Comparison of ENCODE assay signal across 16 mouse cellular contexts in genomic region chr3:107831875-107832554, GRCm38 (mm10). TPM values are rescaled to one million over a fixed set of nuclear protein-coding genes. Genes with fewer than 3 reads are reported as not detected.
A peak's percentile ranks its signal among the peaks of the same experiment; 100 is the strongest.
DNase-seq lines count a peak whose midpoint lies in the region; ATAC-seq and TF ChIP-seq lines count a peak whose summit lies in the region.
"Had no signal": no experiment of that assay in that cellular context is flagged by ENCODE, and none has a peak within 500 bp of the region (broad histone marks: within the 10 kb centered on the region; RNA-seq: fewer than 3 reads in every experiment).

No protein-coding gene starts in this region.

- TF ChIP-seq CTCF in heart, adult 2 months (IDR thresholded peaks at IDR 0.05), result no peak

- DNase-seq in cerebellum, adult 8-10 months, result no peak
- DNase-seq in heart, adult 2 months, result peak in 1 of 2 experiments; percentile 60
- DNase-seq in ovary, adult 18-20 months (ENCODE audit: low spot score), result peak; percentile 36
- no peak for DNase-seq in ovary, postnatal 36 days (ENCODE audit: low spot score)
- DNase-seq in testis, postnatal 14 days (ENCODE audit: low spot score), result peak; percentile 58
- no peak for DNase-seq in frontal cortex, postnatal 25 days (ENCODE audit: low spot score in 2 of 2)
- DNase-seq: adrenal gland, adult 8-10 months; kidney, adult 2 months; lung, adult 18-20 months; thymus, postnatal 36 days had no signal

- no peak for TF ChIP-seq EP300 in heart, adult 2 months (IDR thresholded peaks at IDR 0.05; ENCODE audit: insufficient read depth, low read depth, low read length)

- peak overlapping the region; percentile 31; the same call in 1 of the 2 replicates for H3K27ac ChIP-seq in heart, adult 2 months
- no peak overlapping the region for H3K27ac ChIP-seq in heart, embryonic 11.5 days (ENCODE audit: low read depth, low read length)
- H3K27ac ChIP-seq: hindbrain, embryonic 15.5 days; limb, embryonic 13.5 days had no signal

- intact Hi-C loops in heart, adult 2 months (cut with DNase I), result no loop called here

- no peaks in the 10 kb centered on the region for H3K79me2 ChIP-seq in heart, adult 2 months (replicated peaks; ENCODE audit: control insufficient read depth, insufficient read depth, low read length)

- H3K9ac ChIP-seq in heart, adult 2 months (ENCODE audit: low read depth, low read length), result no peak overlapping the region
- no peak overlapping the region for H3K9ac ChIP-seq in heart, embryonic 11.5 days (ENCODE audit: low read depth, low read length)
- H3K9ac ChIP-seq: hindbrain, embryonic 15.5 days; limb, embryonic 13.5 days had no signal

- ATAC-seq in cerebellum, adult (ENCODE audit: insufficient number of reproducible peaks, low FRiP score, low TSS enrichment), result 0 out of 2 replicates have a peak, but pooled peaks have one; percentile 18
- no peak for ATAC-seq in heart, embryonic 11.5 days (replicated peaks; ENCODE audit: insufficient number of reproducible peaks, low FRiP score, low TSS enrichment)

- H3K4me2 ChIP-seq in heart, embryonic 11.5 days, result no peak overlapping the region
- H3K4me2 ChIP-seq: hindbrain, embryonic 15.5 days; limb, embryonic 13.5 days had no signal

- H3K9me3 ChIP-seq in heart, embryonic 11.5 days (replicated peaks; ENCODE audit: control insufficient read depth, low read length), result no peaks in the 10 kb centered on the region
- H3K9me3 ChIP-seq: hindbrain, embryonic 15.5 days; limb, embryonic 13.5 days had no signal

- 57% methylated on average over 10 of the region's 10 CpGs for WGBS in heart, adult 2 months
- 55% methylated on average over 10 of the region's 10 CpGs for WGBS in heart, embryonic 11.5 days (ENCODE audit: insufficient replicate concordance)

- peaks cover 13% of the 10 kb centered on the region for H3K4me1 ChIP-seq in heart, adult 2 months (ENCODE audit: control insufficient read depth, insufficient read depth, low read length)
- H3K4me1 ChIP-seq in heart, embryonic 11.5 days (ENCODE audit: control insufficient read depth, insufficient read depth, low read length), result peaks cover 14% of the 10 kb centered on the region

- no peaks in the 10 kb centered on the region for H3K36me3 ChIP-seq in heart, adult 2 months (ENCODE audit: control insufficient read depth, insufficient read depth, low read length)
- H3K36me3 ChIP-seq in heart, embryonic 11.5 days (ENCODE audit: control insufficient read depth, insufficient read depth, low read length), result no peaks in the 10 kb centered on the region
- H3K36me3 ChIP-seq: hindbrain, embryonic 15.5 days; limb, embryonic 13.5 days had no signal

- H3K4me3 ChIP-seq in heart, adult 2 months, result no peak overlapping the region
- H3K4me3 ChIP-seq in heart, embryonic 11.5 days (ENCODE audit: low read depth, low read length), result no peak overlapping the region
- H3K4me3 ChIP-seq: hindbrain, embryonic 15.5 days; limb, embryonic 13.5 days had no signal

- TF ChIP-seq POLR2A in heart, adult 2 months (IDR thresholded peaks at IDR 0.05; ENCODE audit: insufficient read depth, low read depth, low read length), result no peak

- no peaks in the 10 kb centered on the region for H3K27me3 ChIP-seq in heart, adult 2 months (ENCODE audit: control insufficient read depth, insufficient read depth, low read length)
- peaks cover 3% of the 10 kb centered on the region; the same call in 1 of the 2 replicates for H3K27me3 ChIP-seq in heart, embryonic 11.5 days (ENCODE audit: control insufficient read depth, insufficient read depth, low read length)
- H3K27me3 ChIP-seq: hindbrain, embryonic 15.5 days; limb, embryonic 13.5 days had no signal

RNA-seq across cellular contexts. Expression of gene Eps8l3, which starts 45.0 kb away (rescaled TPM):
- total RNA-seq in heart, adult 2 months (2021), result not detected
- polyA plus RNA-seq in heart, adult 2 months (2012; rRNA removed), result not detected in 2 replicates
- polyA plus RNA-seq in heart, embryonic 11.5 days (2014; fragmentation: Nextera tagmentation; extraction: Ambion mirVana), result not detected in 2 replicates
- total RNA-seq: adrenal gland, adult 8-10 months; left cerebral cortex, adult 18-20 months; neutrophil, adult 5-6 weeks had no signal
- polyA plus RNA-seq: hindbrain, embryonic 15.5 days had no signal

Comparison
In these comparisons a context has a peak if more than half of its experiments do, and no peak if none do; other contexts are left out.
1. DNase-seq: peak in ovary, adult 18-20 months (single experiment) and testis, postnatal 14 days (single experiment); none in cerebellum, adult 8-10 months (single experiment), ovary, postnatal 36 days (single experiment) and frontal cortex, postnatal 25 days (0 of 2).